Mouse (Mus musculus) heart, adult 2 months (tissue): ENCODE results near the gene Bricd5.

Experiments
- CTCF ChIP-seq: fragments of 200-600 bp; IDR thresholded peaks from 2 replicates; pipeline ENCODE4 v1.8.1; 2022; ENCODE audit warnings: antibody characterized with exemption, mild to moderate bottlenecking, moderate library complexity
- POLR2A ChIP-seq: fragments of 200-500 bp; IDR thresholded peaks from 2 replicates; pipeline ENCODE4 v1.6.1; 2011; ENCODE audit warnings: mild to moderate bottlenecking, low read depth, low read length, control low read depth; ENCODE audit not compliant: insufficient read depth

- no peak for TF ChIP-seq CTCF
- TF ChIP-seq POLR2A = no peak
Measured at GRCm38 (mm10) chr17:24427170-24427557, 46.5 kb upstream of the Bricd5 start.
